Mouse (Mus musculus) small intestine, adult 2 months (tissue): ENCODE data around the gene Arhgap17. TPM values are rescaled to one million over a fixed set of nuclear protein-coding genes. Genes with fewer than 3 reads are reported as not detected.

ENCODE experiments used
- H3K27ac ChIP-seq: fragments of 200-500 bp; 2 replicates; pipeline ENCODE4 v1.5.1; 2012; ENCODE audit warnings: low read depth, low read length, control low read depth, inconsistent platforms; ENCODE audit not compliant: insufficient read depth
- H3K27me3 ChIP-seq: fragments of 200-500 bp; 2 replicates; pipeline ENCODE4 v1.6.1; 2012; ENCODE audit warnings: mild to moderate bottlenecking, moderate library complexity, low read length, inconsistent platforms; ENCODE audit not compliant: control insufficient read depth, insufficient read depth
- H3K36me3 ChIP-seq: fragments of 200-500 bp; 2 replicates; pipeline ENCODE4 v1.6.1; 2012; ENCODE audit warnings: mild to moderate bottlenecking, low read length, control low read depth, inconsistent platforms; ENCODE audit not compliant: control insufficient read depth, insufficient read depth
- H3K4me1 ChIP-seq: fragments of 200-500 bp; 2 replicates; pipeline ENCODE4 v1.6.1; 2012; ENCODE audit warnings: low read length, inconsistent platforms, mixed read lengths; ENCODE audit not compliant: control insufficient read depth, insufficient read depth, insufficient read length
- H3K4me3 ChIP-seq: fragments of 200-500 bp; 2 replicates; pipeline ENCODE4 v1.5.1; 2012; ENCODE audit warnings: low read depth, mild to moderate bottlenecking, control low read depth, inconsistent platforms, low read length, moderate library complexity
- CTCF ChIP-seq: fragments of 200-500 bp; IDR thresholded peaks from 2 replicates; pipeline ENCODE4 v1.5.1; 2012; ENCODE audit warnings: low read depth, mild to moderate bottlenecking, control low read depth, inconsistent platforms, low read length, moderate library complexity, mixed read lengths; ENCODE audit not compliant: insufficient replicate concordance, insufficient read length; ENCODE audit errors: extremely low read depth
- POLR2A ChIP-seq: fragments of 200-500 bp; IDR thresholded peaks from 2 replicates; pipeline ENCODE4 v1.6.1; 2012; ENCODE audit warnings: low read depth, mild to moderate bottlenecking, control low read depth, inconsistent platforms, low read length, moderate library complexity
- WGBS: fragments of 180-500 bp; shearing (Covaris S2); methylation state at CpG from one replicate; pipeline ENCODE4 v1.1.7; 2018; 5-methylcytosine and 5-hydroxymethylcytosine counted together
- polyA plus RNA-seq: library from polyadenylated mRNA; depleted of rRNA; stranded (reverse); fragments of >200 nt; gene quantifications from 2 replicates; pipeline ENCODE4 v1.2.3, GENCODE M21; 2012

Gene Arhgap17
- polyA plus RNA-seq, 1 experiment: 69.8 TPM

DNA sequence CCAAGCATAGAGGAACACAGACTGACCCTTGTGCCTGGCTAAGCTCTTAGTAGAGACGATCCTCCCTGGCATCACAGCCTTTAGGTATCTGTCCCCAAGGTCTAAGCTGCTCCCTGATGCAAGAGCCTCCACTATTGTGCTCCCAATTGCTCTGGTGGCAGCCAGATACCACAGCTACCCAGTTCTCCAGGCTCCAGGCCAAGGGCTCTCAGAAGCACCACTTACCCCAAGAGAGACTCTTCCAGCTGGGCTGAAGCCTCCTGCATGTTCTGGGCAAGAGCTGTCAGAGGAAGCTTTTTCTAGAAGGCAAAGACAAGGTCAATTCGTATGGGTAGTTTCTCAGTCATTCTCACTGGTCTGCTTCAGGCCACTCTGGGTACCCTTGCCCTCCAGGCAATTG, 46.3 kb downstream of the Arhgap17 start:
- no peak overlapping the region for H3K27ac ChIP-seq
- H3K27me3 ChIP-seq: no peaks in the 10 kb centered on the region
- H3K4me3 ChIP-seq: no peak overlapping the region
- WGBS: 83% methylated on average over 2 of the region's 2 CpGs
- TF ChIP-seq CTCF (no peak), POLR2A (no peak)
- H3K4me1 ChIP-seq: no peaks in the 10 kb centered on the region
- H3K36me3 ChIP-seq: peaks cover 78% of the 10 kb centered on the region

GRCm38 (mm10) chr7:123322452-123323121, 47.1 kb downstream of the Arhgap17 start:
- WGBS: 54% methylated on average over 13 of the region's 13 CpGs
- Histone ChIP-seq H3K27me3 (no peaks in the 10 kb centered on the region), H3K27ac (no peak overlapping the region)

DNA sequence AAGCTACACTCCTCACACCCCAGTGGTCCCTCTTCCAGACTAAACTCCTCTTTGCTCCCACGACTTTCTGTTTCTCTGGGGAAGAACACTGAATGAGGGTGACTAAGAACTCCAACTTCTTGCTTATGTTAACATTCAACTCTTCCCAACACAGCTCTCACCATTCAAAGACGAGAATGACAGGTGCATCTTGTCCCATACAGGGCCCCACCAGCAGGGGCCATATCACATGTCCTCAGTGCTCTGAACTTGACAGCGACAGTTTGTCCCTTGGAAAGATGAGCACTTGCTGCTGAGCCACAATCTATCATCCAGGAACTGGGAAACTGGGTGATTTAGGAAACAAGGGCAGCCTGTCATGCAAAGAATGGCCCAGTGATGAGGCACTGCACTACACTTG, 57.0 kb downstream of the Arhgap17 start:
- Histone ChIP-seq H3K4me3 (no peak overlapping the region), H3K27ac (no peak overlapping the region), H3K36me3 (peaks cover 76% of the 10 kb centered on the region), H3K4me1 (peaks cover 5% of the 10 kb centered on the region; the same call in 1 of the 2 replicates), H3K27me3 (no peaks in the 10 kb centered on the region)
- 79% methylated on average over 3 of the region's 3 CpGs for WGBS
- TF ChIP-seq POLR2A: no peak
- TF ChIP-seq CTCF: no peak; the same call in 1 of the 2 replicates

More at GRCm38 (mm10) chr7:123322452-123323121, 47.1 kb downstream of the Arhgap17 start:
- TF ChIP-seq CTCF (no peak), POLR2A (no peak)
- Histone ChIP-seq H3K36me3 (peaks cover 78% of the 10 kb centered on the region), H3K4me1 (no peaks in the 10 kb centered on the region), H3K4me3 (no peak overlapping the region)

DNA sequence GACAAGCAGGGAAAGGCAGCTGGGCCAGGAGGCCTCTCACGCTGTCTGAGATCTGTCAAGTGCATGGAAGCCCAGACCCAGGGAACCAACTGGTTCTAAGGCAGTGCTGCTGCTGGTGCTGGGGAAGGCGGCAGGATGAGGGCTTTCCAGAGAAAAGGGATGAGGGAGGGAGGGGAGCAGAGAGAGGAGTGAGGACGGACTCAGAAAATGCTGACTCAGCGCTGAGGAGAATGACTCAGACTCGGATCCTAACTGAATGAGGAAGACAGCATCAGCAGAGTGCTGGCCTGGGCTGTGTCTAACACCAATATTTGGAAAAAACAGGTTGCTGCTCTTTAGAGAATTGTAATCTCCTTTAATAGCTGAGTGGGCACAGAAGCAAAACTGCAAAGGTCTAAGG, 57.9 kb downstream of the Arhgap17 start:
- Histone ChIP-seq H3K27me3 (no peaks in the 10 kb centered on the region), H3K36me3 (peaks cover 76% of the 10 kb centered on the region), H3K27ac (no peak overlapping the region), H3K4me1 (peaks cover 5% of the 10 kb centered on the region; the same call in 1 of the 2 replicates), H3K4me3 (no peak overlapping the region)
- WGBS: 79% methylated on average over 5 of the region's 5 CpGs
- TF ChIP-seq POLR2A: no peak
- no peak for TF ChIP-seq CTCF

DNA sequence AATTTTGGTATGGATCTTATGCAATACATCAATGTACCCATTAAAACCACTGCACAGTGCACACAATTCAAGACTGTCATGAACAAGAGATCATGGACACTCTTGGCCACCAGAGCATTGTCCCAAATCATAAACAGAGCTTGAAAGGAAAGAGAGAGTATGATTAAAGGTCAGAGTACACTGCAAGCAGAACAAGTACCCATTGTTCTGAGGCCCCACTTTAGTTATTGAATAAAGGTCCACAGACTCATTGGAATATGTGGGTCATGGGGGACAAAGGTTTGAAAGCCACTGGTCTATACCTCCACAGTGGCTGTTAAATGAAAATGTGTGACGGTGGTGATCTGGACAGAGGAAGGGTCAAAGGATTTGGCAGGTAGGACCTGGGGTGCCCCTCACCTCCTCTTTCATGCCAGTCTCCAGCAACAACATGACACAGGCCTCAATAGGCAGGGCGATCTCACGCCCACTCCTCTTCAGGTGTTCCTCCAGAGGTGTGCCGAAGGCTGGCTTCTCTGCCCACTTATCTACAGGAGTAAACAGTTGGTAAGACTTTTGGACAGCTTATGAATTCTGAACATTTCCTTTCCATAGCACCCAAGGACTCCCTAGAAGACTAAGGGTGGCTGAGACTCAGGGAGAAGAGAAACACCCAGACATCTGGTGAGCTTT, 61.7 kb downstream of the Arhgap17 start:
- WGBS: 31% methylated on average over 4 of the region's 4 CpGs
- H3K4me1 ChIP-seq: peaks cover 5% of the 10 kb centered on the region; the same call in 1 of the 2 replicates
- no peak for TF ChIP-seq CTCF
- no peak for TF ChIP-seq POLR2A
- no peaks in the 10 kb centered on the region for H3K27me3 ChIP-seq
- peaks cover 84% of the 10 kb centered on the region for H3K36me3 ChIP-seq
- H3K4me3 ChIP-seq: no peak overlapping the region
- H3K27ac ChIP-seq: peak overlapping the region; percentile 2; the same call in 1 of the 2 replicates

GRCm38 (mm10) chr7:123307236-123307635, 62.5 kb downstream of the Arhgap17 start:
- Histone ChIP-seq H3K36me3 (peaks cover 82% of the 10 kb centered on the region), H3K4me3 (no peak overlapping the region), H3K27me3 (no peaks in the 10 kb centered on the region), H3K27ac (no peak overlapping the region), H3K4me1 (peaks cover 5% of the 10 kb centered on the region; the same call in 1 of the 2 replicates)
- WGBS: 94% methylated on average over 8 of the region's 8 CpGs
- TF ChIP-seq CTCF: no peak
- TF ChIP-seq POLR2A: no peak

DNA sequence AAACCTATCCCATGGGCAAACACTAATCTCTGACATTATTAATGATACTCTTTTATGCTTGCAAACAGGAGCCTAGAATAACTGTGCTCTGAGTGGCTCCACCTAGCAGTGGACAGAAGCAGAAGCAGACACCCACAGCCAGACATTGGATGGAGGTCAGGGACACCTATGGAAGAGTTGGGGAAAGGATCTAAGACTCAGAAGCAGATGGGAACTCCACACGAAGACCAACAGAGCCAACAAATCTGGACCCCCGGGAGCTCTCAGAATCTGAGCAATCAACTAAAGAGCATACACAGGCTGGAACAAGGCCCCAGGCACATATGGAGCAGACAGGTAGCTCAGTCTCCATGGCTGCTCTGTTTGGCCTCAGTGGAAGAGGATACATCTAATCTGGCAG, 64.3 kb downstream of the Arhgap17 start:
- WGBS: 85% methylated on average over 2 of the region's 2 CpGs
- TF ChIP-seq POLR2A: no peak
- no peak for TF ChIP-seq CTCF
- Histone ChIP-seq H3K4me3 (no peak overlapping the region), H3K36me3 (peaks cover 70% of the 10 kb centered on the region), H3K27me3 (no peaks in the 10 kb centered on the region), H3K27ac (no peak overlapping the region), H3K4me1 (peaks cover 5% of the 10 kb centered on the region; the same call in 1 of the 2 replicates)
